Mouse (Mus musculus) ovary, postnatal 10 days (tissue): ENCODE data around the gene Tmprss3.

Experiments used
- DNase-seq: peaks from one replicate; pipeline ENCODE4 v3.0.0; 2022; ENCODE audit warnings: low spot score

Tmprss3 gene

DNA sequence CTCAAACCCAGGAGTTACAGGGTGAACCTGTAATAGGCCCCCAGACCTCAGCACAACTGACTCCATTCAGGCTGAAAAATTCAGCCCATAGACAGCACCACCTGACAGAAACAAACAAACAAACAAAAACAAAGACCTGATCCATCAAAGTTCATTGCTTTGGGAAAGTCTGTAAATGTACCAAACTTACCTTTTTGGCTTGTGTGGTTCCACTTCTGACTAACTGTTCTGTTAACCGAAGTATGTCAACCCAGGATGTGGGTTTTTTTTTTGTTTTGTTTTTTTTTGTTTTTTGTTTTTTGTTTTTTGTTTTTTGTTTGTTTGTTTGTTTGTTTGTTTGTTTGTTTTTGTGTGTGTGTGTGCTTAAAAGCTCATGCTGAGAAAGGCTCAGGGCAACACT is 62.0 kb downstream of the Tmprss3 start:
- no peak for DNase-seq

DNA sequence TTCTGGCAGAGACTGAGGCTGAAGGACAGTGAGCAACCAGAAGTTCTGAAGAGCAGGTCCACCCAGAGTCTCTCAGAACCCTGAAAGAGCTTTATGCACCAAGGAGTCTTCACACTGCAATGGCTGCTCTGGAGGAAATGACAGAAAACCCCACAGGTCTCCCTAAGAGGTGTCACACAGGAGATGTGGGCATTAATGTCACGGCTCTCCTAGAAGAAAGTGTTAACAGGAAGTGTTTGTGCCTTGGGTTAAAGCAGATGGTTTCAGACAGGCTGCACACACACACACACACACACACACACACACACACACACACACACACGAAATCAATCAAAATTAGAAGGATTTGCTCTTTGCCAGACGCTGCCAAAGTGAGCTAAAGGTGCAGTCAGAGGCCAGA is 62.5 kb downstream of the Tmprss3 start:
- no peak for DNase-seq

DNA sequence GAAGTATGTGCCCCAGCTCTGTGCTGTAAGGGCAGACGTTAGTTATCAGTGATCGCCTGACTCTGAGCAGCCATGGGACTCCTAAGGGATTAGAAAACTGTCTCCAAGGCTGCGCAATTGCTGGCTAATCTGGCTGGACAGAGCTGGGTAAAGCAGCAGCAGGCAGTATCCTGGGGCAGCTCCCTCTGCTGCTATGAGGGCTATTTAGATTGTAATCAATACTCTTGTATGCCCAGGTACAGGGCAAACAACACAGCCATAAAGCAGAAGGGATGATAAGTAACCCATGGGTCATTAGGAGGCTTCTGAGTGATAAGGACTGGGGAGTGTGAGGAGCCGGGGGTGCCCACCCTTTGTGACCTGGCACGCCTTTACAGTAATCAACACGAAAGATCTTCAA is 63.9 kb downstream of the Tmprss3 start:
- no peak for DNase-seq

DNA sequence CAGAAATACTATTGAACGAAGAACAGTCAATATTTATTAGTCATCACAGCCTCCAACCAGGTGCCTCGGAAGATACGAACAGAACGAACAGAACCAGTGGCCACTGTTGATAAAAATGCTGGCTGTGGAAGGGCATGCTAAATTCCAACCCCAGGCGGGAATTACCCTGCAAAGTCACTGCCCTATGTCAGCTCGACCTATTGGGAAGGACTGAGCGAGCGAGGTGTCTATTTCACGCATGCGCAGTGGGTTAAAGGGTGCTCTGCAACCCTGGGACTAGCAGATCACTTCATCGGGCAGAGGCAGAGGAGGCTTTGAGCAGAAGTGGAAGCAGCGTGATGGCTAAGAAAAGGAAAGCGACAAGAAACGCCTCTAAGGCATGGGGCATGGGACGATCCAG is 65.0 kb downstream of the Tmprss3 start:
- no peak for DNase-seq

DNA sequence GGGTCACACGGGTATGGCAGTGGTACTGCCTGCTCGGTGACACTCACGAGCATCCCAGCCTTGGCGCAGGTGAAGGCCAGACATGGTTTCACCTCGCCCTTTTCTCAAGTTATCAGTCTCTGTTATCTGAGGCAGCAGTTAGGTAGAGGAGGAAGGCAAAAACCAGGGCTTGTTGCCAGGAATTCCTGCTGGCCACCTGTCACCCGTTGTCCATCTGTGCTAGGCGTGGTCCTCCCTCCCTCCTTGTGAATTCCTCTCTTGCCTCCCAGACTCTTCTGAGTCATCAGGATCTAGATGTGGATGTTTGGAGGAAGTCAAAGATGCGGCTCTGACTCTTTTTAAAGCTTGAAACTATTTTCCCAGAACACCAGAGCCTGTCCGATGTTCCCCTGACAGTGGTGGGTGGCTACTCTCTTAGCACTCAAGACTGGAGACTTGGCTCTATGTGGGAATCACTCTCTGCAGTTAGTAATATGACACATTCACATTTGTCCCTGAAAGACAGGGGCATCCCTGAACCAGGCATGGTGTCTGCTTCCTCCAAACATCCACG is 67.4 kb downstream of the Tmprss3 start:
- no peak for DNase-seq

DNA sequence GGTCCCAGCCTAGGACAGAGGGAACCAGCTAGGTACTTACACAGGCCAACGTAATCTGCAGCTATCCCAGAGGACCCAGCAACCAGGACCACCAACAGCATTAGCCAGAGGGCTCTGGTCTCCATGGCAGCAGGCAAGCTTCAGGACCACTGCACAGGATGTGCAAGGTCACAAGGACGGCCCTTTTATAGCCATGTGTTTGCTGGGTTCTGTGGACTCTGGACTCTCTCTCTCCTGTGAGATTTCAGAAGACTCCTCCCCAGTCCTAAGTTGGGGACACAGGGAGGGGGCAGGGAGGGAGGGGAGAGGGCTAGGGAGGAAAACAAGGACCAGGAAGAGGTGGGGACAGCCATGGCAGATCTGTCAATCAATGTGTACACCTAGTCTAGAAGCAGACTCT is 69.3 kb downstream of the Tmprss3 start, which contains the start of gene Tff3:
Gene Tff3 (minus strand): TSS at position 195 of the 400 bp plus-strand sequence.
- no peak for DNase-seq
